Mouse (Mus musculus) naive thymus-derived CD4-positive, alpha-beta T cell, adult 2 months (primary cell): ENCODE data around the gene Kcns1.

Experiments used
- DNase-seq: peaks from one replicate; pipeline ENCODE4 v3.0.0-alpha.2; 2011; ENCODE audit warnings: low read depth

Gene Kcns1

GRCm38 (mm10) chr2:164123169-164123766 is 47.6 kb downstream of the Kcns1 start:
- DNase-seq, result no peak

- DNase-seq, result no peak
Measured at GRCm38 (mm10) chr2:164119503-164119902, 51.4 kb downstream of the Kcns1 start.

- no peak for DNase-seq
Measured at GRCm38 (mm10) chr2:164115531-164115930, 55.4 kb downstream of the Kcns1 start.

- no peak for DNase-seq
Measured at GRCm38 (mm10) chr2:164114051-164114450, 56.9 kb downstream of the Kcns1 start.
